Mouse (Mus musculus): ENCODE results near the gene Phtf2.

The Phtf2 gene

GRCm38 (mm10) chr5:20881915-20882800 lies at the start of gene Phtf2, which contains the start of gene Tmem60:
Phtf2 (minus strand) TSS chr5:20882124.
Tmem60 (plus strand) TSS chr5:20882191.
- DNase-seq = peak; percentile 99 to 100

DNA sequence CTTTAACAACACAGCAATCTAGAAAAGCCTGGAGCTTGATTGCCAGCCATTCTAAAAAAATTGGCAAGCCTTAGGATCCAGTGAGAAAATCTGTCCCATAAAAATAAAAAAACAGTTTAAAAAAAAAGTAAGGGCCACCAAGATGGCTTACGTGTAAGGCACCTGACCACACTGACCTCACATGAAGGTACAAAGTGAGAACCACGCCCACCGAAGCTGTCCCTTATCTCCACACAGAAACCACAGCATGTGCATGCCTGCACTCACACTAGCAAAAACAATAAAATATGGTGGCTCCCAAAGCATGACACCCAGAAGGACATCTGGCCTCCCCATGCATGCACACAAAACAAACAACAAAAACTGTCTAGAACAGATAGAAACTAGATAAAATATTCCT lies 49.4 kb upstream of the Phtf2 start:
- no peak for DNase-seq

GRCm38 (mm10) chr5:20930430-20930829 lies 48.5 kb upstream of the Phtf2 start:
- DNase-seq = no peak

GRCm38 (mm10) chr5:20929669-20930151 lies 47.8 kb upstream of the Phtf2 start:
- DNase-seq = no peak

DNA sequence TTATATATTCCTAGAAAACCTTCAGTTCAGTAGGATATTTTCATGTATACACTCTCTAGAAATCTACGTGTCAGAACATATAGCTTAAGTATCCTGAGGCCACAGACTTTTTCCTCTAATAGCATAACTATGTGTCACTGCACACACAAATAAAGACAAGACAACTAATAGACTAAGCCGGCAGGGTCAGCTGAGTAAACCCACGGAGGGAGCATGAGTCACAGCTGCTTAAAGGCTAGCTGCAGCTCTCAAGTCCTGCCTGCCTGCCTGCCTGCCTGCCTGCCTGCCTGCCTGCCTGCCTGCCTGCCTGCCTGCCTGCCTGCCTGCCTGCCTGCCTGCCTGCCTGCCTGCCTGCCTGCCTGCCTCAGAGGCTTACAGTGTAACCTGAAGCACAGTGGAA lies 43.5 kb upstream of the Phtf2 start:
- DNase-seq = no peak

DNA sequence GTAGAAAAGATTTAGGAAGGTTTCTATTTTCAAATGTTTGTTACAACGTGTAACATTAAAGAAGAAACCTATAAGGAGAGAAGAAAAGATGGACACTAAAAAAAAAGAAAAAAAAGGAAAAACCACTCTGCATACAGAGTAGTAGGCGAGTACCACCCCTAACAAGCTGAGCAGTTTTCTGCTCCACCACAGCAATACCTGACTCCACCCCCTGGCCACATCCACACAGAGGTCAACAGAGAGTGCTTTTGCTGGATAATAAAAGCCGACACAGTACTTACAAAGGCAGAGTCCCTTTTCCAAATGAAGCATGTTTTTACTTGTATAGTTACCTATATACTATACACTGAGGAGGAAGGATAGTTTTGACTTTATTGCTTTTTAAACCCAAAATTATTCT lies 42.7 kb upstream of the Phtf2 start:
- no peak for DNase-seq

- no peak for DNase-seq
These were observed 37.6 kb upstream of the Phtf2 start for GRCm38 (mm10) chr5:20919566-20919965.

DNA sequence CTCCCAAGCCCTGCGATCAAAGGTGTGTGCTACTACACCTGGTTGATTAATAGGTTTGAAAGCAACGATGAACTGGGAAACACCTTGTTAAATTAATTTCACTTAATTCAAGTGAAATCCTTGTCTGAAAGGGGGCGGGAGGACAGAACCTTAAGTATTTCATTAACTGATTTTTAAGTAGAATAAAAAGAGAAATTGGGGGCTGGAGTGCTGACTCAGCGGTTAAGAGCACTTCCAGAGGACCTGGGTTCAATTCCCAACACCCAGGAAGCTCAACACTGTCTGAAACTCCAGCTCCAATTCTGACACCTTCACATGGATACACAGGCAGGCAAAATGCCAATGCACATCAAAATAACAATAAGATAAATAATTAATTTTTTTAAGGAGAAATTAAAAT lies 37.0 kb upstream of the Phtf2 start:
- no peak for DNase-seq

- peak; percentile 42 to 62 for DNase-seq
These were observed 31.7 kb upstream of the Phtf2 start for GRCm38 (mm10) chr5:20913372-20914275.

DNA sequence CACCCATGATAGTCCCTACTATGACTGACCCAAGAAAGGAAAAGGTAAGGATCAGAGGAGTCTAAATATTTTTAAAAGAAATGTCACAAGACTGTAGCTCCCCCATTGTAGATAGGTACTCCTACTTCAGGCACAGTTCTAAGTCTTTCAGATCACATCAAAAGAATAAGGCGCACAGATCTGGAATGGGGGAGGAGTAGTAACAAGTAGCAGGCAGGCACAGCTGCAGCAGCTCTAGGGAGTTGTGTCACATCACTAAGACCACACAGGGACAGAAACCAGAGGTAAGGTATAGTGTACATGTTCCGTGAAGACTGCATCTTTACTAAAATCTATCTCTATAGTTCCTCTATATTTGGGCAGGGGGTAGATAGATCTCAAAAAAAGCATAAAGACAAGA lies 29.8 kb upstream of the Phtf2 start:
- DNase-seq = peak in 1 of 2 experiments; percentile 32

DNA sequence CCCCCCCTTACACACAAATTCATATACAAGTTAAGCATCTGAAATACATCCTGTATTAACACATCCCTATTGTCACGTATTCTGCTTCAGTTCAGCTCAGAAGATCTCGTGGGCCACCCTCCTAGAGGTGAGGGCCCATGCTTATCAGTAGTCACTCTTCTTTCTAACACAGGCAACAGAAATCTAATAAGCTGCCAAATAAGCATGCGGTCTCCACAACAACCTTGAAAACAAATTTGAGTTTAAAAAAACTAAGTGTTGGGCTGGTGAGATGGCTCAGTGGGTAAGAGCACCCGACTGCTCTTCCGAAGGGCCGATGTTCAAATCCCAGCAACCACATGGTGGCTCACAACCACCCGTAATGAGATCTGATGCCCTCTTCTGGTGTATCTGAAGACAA lies 24.3 kb upstream of the Phtf2 start:
- DNase-seq = no peak

DNA sequence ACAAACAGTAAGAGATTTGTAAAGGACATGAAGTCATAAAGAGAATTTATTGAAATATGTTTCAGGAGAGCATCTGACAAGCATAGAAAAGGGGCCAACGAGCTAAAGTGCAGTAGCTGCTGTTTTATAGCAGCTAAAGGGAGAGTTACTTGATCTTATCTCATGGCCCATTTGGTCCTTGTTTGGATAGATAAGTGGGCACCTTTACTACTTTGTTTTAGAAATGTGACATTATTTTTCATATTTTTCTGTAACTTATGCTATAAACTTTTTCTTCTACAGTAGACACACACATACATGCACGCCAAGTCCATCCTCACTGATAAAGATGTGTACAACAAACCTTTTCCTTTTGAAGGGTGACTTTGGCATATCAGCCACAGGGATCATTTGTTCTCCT lies 23.5 kb upstream of the Phtf2 start:
- no peak for DNase-seq

- no peak for DNase-seq
These were observed 22.7 kb upstream of the Phtf2 start for GRCm38 (mm10) chr5:20904647-20905046.

- no peak for DNase-seq
These were observed 15.7 kb upstream of the Phtf2 start for GRCm38 (mm10) chr5:20897446-20898167.

- DNase-seq = no peak
These were observed 2.2 kb upstream of the Phtf2 start for GRCm38 (mm10) chr5:20884036-20884620.

- DNase-seq = peak; percentile 58 to 72
These were observed 838 bp downstream of the Phtf2 start for GRCm38 (mm10) chr5:20880797-20881775.

GRCm38 (mm10) chr5:20880386-20880785 lies 1.5 kb downstream of the Phtf2 start:
- DNase-seq = no peak

DNA sequence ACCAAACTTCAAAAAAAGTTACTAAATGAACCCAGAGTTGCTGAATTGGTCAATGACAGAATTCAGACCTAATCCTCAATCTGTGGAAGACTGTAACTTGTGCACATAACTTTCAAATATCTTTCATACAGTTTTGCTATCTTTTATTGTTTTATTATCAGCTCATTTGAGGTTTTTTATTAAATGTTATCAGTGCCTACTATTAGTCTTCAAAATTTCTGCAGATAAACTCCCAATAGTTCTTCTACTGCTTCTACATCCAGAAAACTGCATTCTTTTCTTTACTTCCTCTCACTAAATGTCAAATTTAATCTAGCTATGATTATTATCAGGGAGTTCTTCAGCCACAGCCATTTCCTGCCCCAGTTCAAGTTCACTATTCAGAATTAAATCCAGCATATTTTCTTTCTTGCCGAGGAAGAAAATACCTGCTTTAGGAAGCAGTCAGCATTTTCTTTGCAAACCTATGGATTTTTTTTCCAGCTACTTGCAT lies 4.9 kb downstream of the Phtf2 start:
- no peak for DNase-seq

GRCm38 (mm10) chr5:20873146-20873545 lies 8.8 kb downstream of the Phtf2 start:
- DNase-seq = no peak

DNA sequence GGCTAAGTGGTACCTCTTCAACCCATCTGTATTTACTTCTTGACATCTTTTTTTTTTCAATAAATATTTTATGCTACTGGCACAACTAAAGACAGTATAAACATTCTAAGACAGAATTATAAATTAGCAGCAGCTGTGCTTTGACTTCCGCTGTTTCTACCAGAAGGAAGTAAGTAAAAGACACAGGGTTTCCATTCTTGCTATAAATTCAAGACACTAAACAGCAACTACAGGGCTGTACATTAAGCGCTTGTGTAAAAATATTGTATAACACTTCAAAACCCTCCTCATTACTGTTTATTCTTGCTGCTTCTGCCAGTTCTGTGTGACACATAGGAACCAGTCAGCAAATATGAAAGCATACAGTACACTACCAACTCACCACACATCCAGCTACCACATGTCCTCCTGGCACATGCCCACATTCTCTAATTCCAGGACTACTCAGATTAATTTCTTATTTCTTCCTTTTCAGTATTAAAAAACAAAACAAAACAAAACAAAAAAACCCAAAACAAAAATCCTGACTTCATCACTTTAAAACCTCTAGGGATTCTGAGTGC lies 16.6 kb downstream of the Phtf2 start:
- no peak for DNase-seq
